Mouse (Mus musculus) 3T3-L1 (cell line): ENCODE measurements around the gene Rpl38.
"Not testable (repeated sequence)": the region's sequence is repeated elsewhere in the genome, so short reads cannot be mapped to it uniquely, and the experiment has no call there.

ENCODE experiments used
- DNase-seq: peaks from one replicate; pipeline ENCODE4 v3.0.0-alpha.2; 2015; ENCODE audit warnings: low read depth, low spot score

The Rpl38 gene

GRCm38 (mm10) chr11:114656994-114657644 lies 11.2 kb upstream of the Rpl38 start:
- DNase-seq: no peak

- peak; percentile 36 for DNase-seq
These were observed 10.6 kb upstream of the Rpl38 start for GRCm38 (mm10) chr11:114657737-114658136.

- no peak for DNase-seq
These were observed 6.2 kb upstream of the Rpl38 start for GRCm38 (mm10) chr11:114662161-114662560.

- peak; percentile 61 for DNase-seq
These were observed 5.5 kb upstream of the Rpl38 start for GRCm38 (mm10) chr11:114662746-114663362.

GRCm38 (mm10) chr11:114664164-114664563 lies 4.2 kb upstream of the Rpl38 start:
- no peak for DNase-seq

- no peak for DNase-seq
These were observed 2.9 kb upstream of the Rpl38 start for GRCm38 (mm10) chr11:114665463-114665862.

- DNase-seq: no peak
These were observed 1.5 kb upstream of the Rpl38 start for GRCm38 (mm10) chr11:114666786-114667185.

- DNase-seq: no peak
These were observed 940 bp upstream of the Rpl38 start for GRCm38 (mm10) chr11:114667236-114667931.

GRCm38 (mm10) chr11:114667932-114668285 lies 415 bp upstream of the Rpl38 start:
- peak; percentile 68 for DNase-seq

GRCm38 (mm10) chr11:114668741-114669623 lies 658 bp downstream of the Rpl38 start:
- DNase-seq: peak; percentile 92

GRCm38 (mm10) chr11:114669651-114670168 lies 1.4 kb downstream of the Rpl38 start:
- peak; percentile 44 for DNase-seq

- DNase-seq: no peak
These were observed 2.8 kb downstream of the Rpl38 start for GRCm38 (mm10) chr11:114671147-114671546.

- peak; percentile 74 for DNase-seq
These were observed 4.7 kb downstream of the Rpl38 start for GRCm38 (mm10) chr11:114672794-114673718.

GRCm38 (mm10) chr11:114673719-114674050 lies 5.4 kb downstream of the Rpl38 start:
- DNase-seq: peak; percentile 24

- DNase-seq: no peak
These were observed 5.9 kb downstream of the Rpl38 start for GRCm38 (mm10) chr11:114674180-114674579.

GRCm38 (mm10) chr11:114674796-114675195 lies 6.5 kb downstream of the Rpl38 start:
- not testable (repeated sequence) for DNase-seq

- DNase-seq: peak; percentile 94
These were observed 7.1 kb downstream of the Rpl38 start, which contains the start of gene Ttyh2 for GRCm38 (mm10) chr11:114675341-114675825. Gene Ttyh2, plus strand, starts transcription at chr11:114675431.

- DNase-seq: peak; percentile 80
These were observed 7.6 kb downstream of the Rpl38 start for GRCm38 (mm10) chr11:114675826-114676401.

- DNase-seq: peak; percentile 63
These were observed 8.1 kb downstream of the Rpl38 start for GRCm38 (mm10) chr11:114676431-114676830.
